Mouse (Mus musculus): ENCODE results near the gene Nfkb1.

Nfkb1 gene

GRCm38 (mm10) chr3:135546212-135546923 lies 145.0 kb downstream of the Nfkb1 start:
- DNase-seq (ENCODE audit: low read depth, low spot score) = no peak
